Mouse (Mus musculus): ENCODE measurements around the gene Kdm4a. TPM values are rescaled to one million over a fixed set of nuclear protein-coding genes. Genes with fewer than 3 reads are reported as not detected.

The Kdm4a gene
- polyA plus RNA-seq, 1 experiment from 2014 or later, result 30.8 TPM

- Histone ChIP-seq H3K9me3 (replicated peaks; ENCODE audit: control insufficient read depth, low read length) (no peaks in the 10 kb centered on the region), H3K9ac (ENCODE audit: low read depth, low read length) (no peak overlapping the region), H3K4me3 (ENCODE audit: low read depth, low read length) (no peak overlapping the region), H3K27ac (ENCODE audit: low read depth, low read length) (no peak overlapping the region), H3K4me1 (ENCODE audit: control insufficient read depth, insufficient read depth, low read length) (0 out of 2 replicates have a peak, but pooled peaks cover 2% of the 10 kb centered on the region), H3K27me3 (ENCODE audit: control insufficient read depth, insufficient read depth, low read length) (no peaks in the 10 kb centered on the region), H3K4me2 (no peak overlapping the region), H3K36me3 (ENCODE audit: control insufficient read depth, insufficient read depth, low read length) (0 out of 2 replicates have a peak, but pooled peaks cover 3% of the 10 kb centered on the region)
- WGBS (ENCODE audit: insufficient replicate concordance), result 69% methylated on average over 6 of the region's 6 CpGs
- no peak for ATAC-seq (replicated peaks; ENCODE audit: insufficient number of reproducible peaks, low FRiP score, low TSS enrichment)
These were observed 78.3 kb downstream of the Kdm4a start for GRCm38 (mm10) chr4:118101497-118101896.

DNA sequence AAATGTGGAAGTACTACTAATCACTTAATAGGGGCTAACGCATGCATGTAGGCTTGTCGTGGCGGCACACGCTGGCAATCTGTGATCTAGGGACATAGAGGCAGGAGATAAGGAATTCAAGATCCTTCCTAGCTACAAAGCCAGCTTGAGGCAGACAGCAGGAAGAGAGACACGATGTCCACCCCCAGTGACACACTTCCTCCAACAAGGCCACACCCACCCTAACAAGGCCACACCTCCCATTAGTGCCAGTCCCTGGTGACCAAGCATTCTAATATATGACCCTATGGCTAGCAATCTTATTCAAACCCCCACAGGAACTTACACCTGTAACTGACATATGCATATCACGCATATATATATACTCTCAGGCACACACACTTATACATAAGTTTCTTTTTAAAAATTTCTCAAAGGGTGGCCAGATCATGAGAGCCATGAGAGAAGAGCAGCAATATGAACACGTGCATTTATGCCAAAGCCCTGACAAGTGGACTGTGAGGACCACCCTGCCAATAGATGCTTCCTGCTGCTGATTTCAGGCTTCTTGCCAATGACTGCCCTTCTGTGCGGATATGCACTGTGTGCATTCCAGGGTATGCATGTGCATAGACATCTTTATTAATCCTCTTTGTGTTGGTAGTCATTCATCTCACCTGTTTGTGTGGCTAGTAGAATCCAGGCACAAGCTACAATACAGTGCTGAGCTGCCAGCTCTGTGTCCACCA lies 80.0 kb downstream of the Kdm4a start:
- H3K36me3 ChIP-seq (ENCODE audit: control insufficient read depth, insufficient read depth, low read length), result 0 out of 2 replicates have a peak, but pooled peaks cover 3% of the 10 kb centered on the region
- no peaks in the 10 kb centered on the region for H3K27me3 ChIP-seq (ENCODE audit: control insufficient read depth, insufficient read depth, low read length)
- no peak overlapping the region for H3K9ac ChIP-seq (ENCODE audit: low read depth, low read length)
- H3K4me3 ChIP-seq (ENCODE audit: low read depth, low read length), result no peak overlapping the region
- H3K27ac ChIP-seq (ENCODE audit: low read depth, low read length), result no peak overlapping the region
- H3K9me3 ChIP-seq (replicated peaks; ENCODE audit: control insufficient read depth, low read length), result no peaks in the 10 kb centered on the region
- no peak overlapping the region for H3K4me2 ChIP-seq
- ATAC-seq (replicated peaks; ENCODE audit: insufficient number of reproducible peaks, low FRiP score, low TSS enrichment), result no peak
- 0 out of 2 replicates have a peak, but pooled peaks cover 3% of the 10 kb centered on the region for H3K4me1 ChIP-seq (ENCODE audit: control insufficient read depth, insufficient read depth, low read length)
- 83% methylated on average over 8 of the region's 8 CpGs for WGBS (ENCODE audit: insufficient replicate concordance)

DNA sequence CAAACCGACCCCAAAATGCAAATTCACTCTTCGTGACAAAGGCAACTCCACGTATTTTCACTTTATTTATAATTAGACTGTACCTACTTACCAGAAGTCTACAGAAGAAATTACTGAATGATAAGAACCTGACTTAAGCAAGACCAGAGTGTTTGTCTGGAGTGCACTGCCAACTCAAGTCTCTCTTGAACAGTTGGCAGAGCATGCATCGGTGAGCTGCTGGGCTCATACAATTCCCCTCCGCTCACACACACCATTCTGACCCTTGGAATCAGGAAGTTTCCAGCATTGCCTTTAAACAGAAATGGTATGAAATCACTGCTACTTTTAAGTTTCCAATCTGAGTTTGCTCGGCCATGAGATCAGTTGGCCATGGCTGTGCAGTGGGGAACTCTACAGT lies 81.3 kb downstream of the Kdm4a start:
- Histone ChIP-seq H3K9ac (ENCODE audit: low read depth, low read length) (no peak overlapping the region), H3K9me3 (replicated peaks; ENCODE audit: control insufficient read depth, low read length) (no peaks in the 10 kb centered on the region), H3K27ac (ENCODE audit: low read depth, low read length) (no peak overlapping the region), H3K4me3 (ENCODE audit: low read depth, low read length) (no peak overlapping the region), H3K36me3 (ENCODE audit: control insufficient read depth, insufficient read depth, low read length) (0 out of 2 replicates have a peak, but pooled peaks cover 3% of the 10 kb centered on the region), H3K4me2 (no peak overlapping the region), H3K27me3 (ENCODE audit: control insufficient read depth, insufficient read depth, low read length) (no peaks in the 10 kb centered on the region), H3K4me1 (ENCODE audit: control insufficient read depth, insufficient read depth, low read length) (0 out of 2 replicates have a peak, but pooled peaks cover 3% of the 10 kb centered on the region)
- no peak for ATAC-seq (replicated peaks; ENCODE audit: insufficient number of reproducible peaks, low FRiP score, low TSS enrichment)
- WGBS (ENCODE audit: insufficient replicate concordance), result 91% methylated on average over 6 of the region's 6 CpGs

GRCm38 (mm10) chr4:118096069-118096468 lies 83.8 kb downstream of the Kdm4a start:
- Histone ChIP-seq H3K4me1 (ENCODE audit: control insufficient read depth, insufficient read depth, low read length) (0 out of 2 replicates have a peak, but pooled peaks cover 3% of the 10 kb centered on the region), H3K27ac (ENCODE audit: low read depth, low read length) (no peak overlapping the region), H3K4me3 (ENCODE audit: low read depth, low read length) (no peak overlapping the region), H3K27me3 (ENCODE audit: control insufficient read depth, insufficient read depth, low read length) (no peaks in the 10 kb centered on the region), H3K4me2 (no peak overlapping the region), H3K9me3 (replicated peaks; ENCODE audit: control insufficient read depth, low read length) (no peaks in the 10 kb centered on the region), H3K36me3 (ENCODE audit: control insufficient read depth, insufficient read depth, low read length) (0 out of 2 replicates have a peak, but pooled peaks cover 3% of the 10 kb centered on the region), H3K9ac (ENCODE audit: low read depth, low read length) (no peak overlapping the region)
- ATAC-seq (replicated peaks; ENCODE audit: insufficient number of reproducible peaks, low FRiP score, low TSS enrichment), result no peak
- WGBS (ENCODE audit: insufficient replicate concordance), result 68% methylated on average over 6 of the region's 6 CpGs

DNA sequence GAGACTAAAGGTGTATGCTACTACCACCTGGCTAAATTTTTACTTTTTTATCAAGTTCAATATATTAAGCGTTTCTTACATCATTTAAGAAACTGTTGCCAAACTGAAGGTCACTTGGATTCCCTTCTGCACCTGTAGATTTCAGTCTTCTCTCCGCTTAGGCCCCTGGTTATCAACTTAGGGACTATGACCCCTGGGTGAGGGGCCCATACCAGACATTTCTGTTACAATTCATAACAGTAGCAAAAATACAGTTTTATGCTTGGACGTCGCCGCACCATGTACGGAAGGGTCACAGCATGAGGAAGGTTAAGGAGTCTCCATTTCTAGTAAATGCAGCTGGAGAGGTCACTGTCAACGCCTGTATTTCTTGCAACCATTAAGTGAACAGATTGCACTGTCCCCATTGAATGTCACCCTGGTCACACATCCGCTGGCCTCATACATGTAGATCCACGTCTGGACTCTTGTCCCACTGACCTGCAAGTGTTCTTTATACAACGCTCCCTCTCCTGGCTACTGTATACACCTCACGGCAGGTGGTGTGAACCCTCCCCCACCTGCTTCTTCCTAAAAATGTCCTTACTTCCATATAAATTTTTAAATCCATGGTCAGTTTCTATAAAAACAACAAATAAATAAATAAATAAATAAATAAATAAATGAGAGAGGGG lies 86.9 kb downstream of the Kdm4a start:
- Histone ChIP-seq H3K4me1 (ENCODE audit: control insufficient read depth, insufficient read depth, low read length) (0 out of 2 replicates have a peak, but pooled peaks cover 3% of the 10 kb centered on the region), H3K36me3 (ENCODE audit: control insufficient read depth, insufficient read depth, low read length) (no peaks in the 10 kb centered on the region), H3K27ac (ENCODE audit: low read depth, low read length) (no peak overlapping the region), H3K4me2 (no peak overlapping the region), H3K9ac (ENCODE audit: low read depth, low read length) (no peak overlapping the region), H3K27me3 (ENCODE audit: control insufficient read depth, insufficient read depth, low read length) (no peaks in the 10 kb centered on the region), H3K4me3 (ENCODE audit: low read depth, low read length) (no peak overlapping the region), H3K9me3 (replicated peaks; ENCODE audit: control insufficient read depth, low read length) (no peaks in the 10 kb centered on the region)
- no peak for ATAC-seq (replicated peaks; ENCODE audit: insufficient number of reproducible peaks, low FRiP score, low TSS enrichment)
- 92% methylated on average over 11 of the region's 11 CpGs for WGBS (ENCODE audit: insufficient replicate concordance)

GRCm38 (mm10) chr4:118090449-118090848 lies 89.4 kb downstream of the Kdm4a start:
- H3K36me3 ChIP-seq (ENCODE audit: control insufficient read depth, insufficient read depth, low read length), result no peaks in the 10 kb centered on the region
- no peak overlapping the region for H3K4me2 ChIP-seq
- H3K27me3 ChIP-seq (ENCODE audit: control insufficient read depth, insufficient read depth, low read length), result no peaks in the 10 kb centered on the region
- H3K4me1 ChIP-seq (ENCODE audit: control insufficient read depth, insufficient read depth, low read length), result no peaks in the 10 kb centered on the region
- 84% methylated on average over 11 of the region's 11 CpGs for WGBS (ENCODE audit: insufficient replicate concordance)
- no peak overlapping the region for H3K9ac ChIP-seq (ENCODE audit: low read depth, low read length)
- H3K4me3 ChIP-seq (ENCODE audit: low read depth, low read length), result no peak overlapping the region
- H3K27ac ChIP-seq (ENCODE audit: low read depth, low read length), result no peak overlapping the region
- ATAC-seq (replicated peaks; ENCODE audit: insufficient number of reproducible peaks, low FRiP score, low TSS enrichment), result no peak
- no peaks in the 10 kb centered on the region for H3K9me3 ChIP-seq (replicated peaks; ENCODE audit: control insufficient read depth, low read length)

DNA sequence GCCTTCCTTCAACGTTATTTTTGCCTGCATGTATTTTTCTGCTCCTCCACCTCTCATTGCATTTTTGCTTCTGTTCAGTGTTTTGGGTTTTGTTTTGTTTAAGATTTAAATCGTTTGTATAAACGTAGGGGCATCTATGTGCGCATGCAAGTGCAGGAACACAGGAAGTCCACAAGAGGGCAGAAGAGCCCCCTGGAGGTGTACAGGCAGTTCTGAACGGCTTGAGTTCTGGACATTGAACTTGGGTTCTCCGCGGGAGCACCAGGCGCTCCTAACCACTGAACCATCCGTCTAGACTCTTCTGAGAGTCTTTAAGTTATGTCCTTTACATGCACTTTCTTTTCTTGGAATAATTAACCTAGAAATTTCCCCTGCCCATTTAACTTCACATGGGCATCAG lies 89.9 kb downstream of the Kdm4a start:
- WGBS (ENCODE audit: insufficient replicate concordance), result 42% methylated on average over 9 of the region's 9 CpGs
- ATAC-seq (replicated peaks; ENCODE audit: insufficient number of reproducible peaks, low FRiP score, low TSS enrichment), result no peak
- H3K27ac ChIP-seq (ENCODE audit: low read depth, low read length), result no peak overlapping the region
- H3K36me3 ChIP-seq (ENCODE audit: control insufficient read depth, insufficient read depth, low read length), result no peaks in the 10 kb centered on the region
- H3K4me1 ChIP-seq (ENCODE audit: control insufficient read depth, insufficient read depth, low read length), result peaks cover 2% of the 10 kb centered on the region; the same call in 1 of the 2 replicates
- H3K9ac ChIP-seq (ENCODE audit: low read depth, low read length), result no peak overlapping the region
- no peaks in the 10 kb centered on the region for H3K27me3 ChIP-seq (ENCODE audit: control insufficient read depth, insufficient read depth, low read length)
- no peak overlapping the region for H3K4me2 ChIP-seq
- H3K4me3 ChIP-seq (ENCODE audit: low read depth, low read length), result no peak overlapping the region
- H3K9me3 ChIP-seq (replicated peaks; ENCODE audit: control insufficient read depth, low read length), result no peaks in the 10 kb centered on the region

GRCm38 (mm10) chr4:118088771-118089170 lies 91.1 kb downstream of the Kdm4a start:
- no peak for ATAC-seq (replicated peaks; ENCODE audit: insufficient number of reproducible peaks, low FRiP score, low TSS enrichment)
- no peaks in the 10 kb centered on the region for H3K9me3 ChIP-seq (replicated peaks; ENCODE audit: control insufficient read depth, low read length)
- no peaks in the 10 kb centered on the region for H3K36me3 ChIP-seq (ENCODE audit: control insufficient read depth, insufficient read depth, low read length)
- no peak overlapping the region for H3K4me2 ChIP-seq
- no peak overlapping the region for H3K27ac ChIP-seq (ENCODE audit: low read depth, low read length)
- H3K4me1 ChIP-seq (ENCODE audit: control insufficient read depth, insufficient read depth, low read length), result peaks cover 9% of the 10 kb centered on the region; the same call in 1 of the 2 replicates
- WGBS (ENCODE audit: insufficient replicate concordance), result 74% methylated on average over 2 of the region's 2 CpGs
- no peak overlapping the region for H3K4me3 ChIP-seq (ENCODE audit: low read depth, low read length)
- H3K27me3 ChIP-seq (ENCODE audit: control insufficient read depth, insufficient read depth, low read length), result no peaks in the 10 kb centered on the region
- no peak overlapping the region for H3K9ac ChIP-seq (ENCODE audit: low read depth, low read length)
